Mouse (Mus musculus) olfactory bulb, adult 2 months (tissue): ENCODE measurements around the gene Vdr.

Source experiments
- CTCF ChIP-seq: fragments of 200-500 bp; IDR thresholded peaks from 2 replicates; pipeline ENCODE4 v1.5.1; 2012; ENCODE audit warnings: low read depth, mild to moderate bottlenecking, low read length, moderate library complexity; ENCODE audit not compliant: insufficient read depth
- POLR2A ChIP-seq: fragments of 200-500 bp; IDR thresholded peaks from 2 replicates; pipeline ENCODE4 v1.6.1; 2012; ENCODE audit warnings: mild to moderate bottlenecking, low read depth, low read length, moderate library complexity; ENCODE audit not compliant: insufficient read depth

DNA sequence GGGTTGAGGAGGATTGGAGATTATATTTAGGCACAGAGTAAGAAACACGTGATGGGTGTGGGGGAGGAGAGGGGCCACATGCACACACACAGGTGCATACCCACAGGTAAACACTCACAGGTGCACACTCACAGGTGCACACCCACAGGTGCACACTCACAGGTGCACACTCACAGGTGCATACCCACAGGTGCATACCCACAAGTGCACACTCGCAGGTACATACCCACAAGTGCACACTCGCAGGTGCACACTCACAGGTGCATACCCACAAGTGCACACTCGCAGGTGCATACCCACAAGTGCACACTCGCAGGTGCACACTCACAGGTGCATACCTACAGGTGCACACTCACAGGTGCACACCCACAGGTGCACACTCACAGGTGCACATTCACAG, 100.0 kb downstream of the Vdr start:
- no peak for TF ChIP-seq CTCF
- TF ChIP-seq POLR2A, result no peak
